Mouse (Mus musculus) lung, adult 2 months (tissue): ENCODE results near the gene Tmcc3.

Source experiments
- CTCF ChIP-seq: fragments of 200-500 bp; IDR thresholded peaks from 2 replicates; pipeline ENCODE4 v1.5.1; 2011; ENCODE audit warnings: mild to moderate bottlenecking, low read length, control low read depth; ENCODE audit not compliant: insufficient read depth
- POLR2A ChIP-seq: fragments of 200-500 bp; IDR thresholded peaks from 2 replicates; pipeline ENCODE4 v1.6.1; 2011; ENCODE audit warnings: low read depth, mild to moderate bottlenecking, control low read depth, low read length, borderline replicate concordance; ENCODE audit errors: extremely low read depth

GRCm38 (mm10) chr10:94496826-94497440, 185.2 kb downstream of the Tmcc3 start:
- TF ChIP-seq POLR2A: no peak
- no peak for TF ChIP-seq CTCF
